Mouse (Mus musculus): ENCODE data around the gene Cep57. TPM values are rescaled to one million over a fixed set of nuclear protein-coding genes. Genes with fewer than 3 reads are reported as not detected.

The Cep57 gene
- total RNA-seq (2023), result 58.2 TPM

DNA sequence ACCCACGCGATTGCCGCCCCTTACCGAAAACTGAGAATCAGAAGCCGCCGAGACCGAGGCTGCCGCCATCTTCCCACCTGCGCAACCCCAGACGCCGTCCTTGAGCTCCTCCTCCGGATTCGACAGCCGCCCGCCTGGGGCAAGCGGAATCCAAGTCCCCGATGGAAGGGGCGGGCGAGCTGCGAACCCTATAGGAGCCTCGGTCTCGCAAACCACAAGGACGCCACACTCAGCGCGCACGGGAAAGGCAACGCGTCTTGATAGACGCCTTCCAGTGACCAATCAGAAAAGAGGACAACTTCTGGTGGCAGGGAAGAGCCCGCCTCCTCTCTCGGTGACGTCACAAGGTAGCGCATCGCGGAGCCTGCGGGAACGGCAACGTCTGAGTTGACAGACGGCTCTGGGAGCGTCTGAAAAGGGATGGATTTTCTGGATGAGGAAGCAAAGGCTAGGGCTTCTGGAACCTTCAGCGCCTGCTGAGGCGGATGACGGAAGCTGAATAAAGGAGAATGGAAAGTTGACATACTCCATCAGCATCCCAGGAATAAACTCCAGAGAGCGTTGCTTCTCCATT is at the start of gene Cep57:
Gene Cep57 (minus strand): TSS at position 276 of the 574 bp plus-strand sequence.

DNA sequence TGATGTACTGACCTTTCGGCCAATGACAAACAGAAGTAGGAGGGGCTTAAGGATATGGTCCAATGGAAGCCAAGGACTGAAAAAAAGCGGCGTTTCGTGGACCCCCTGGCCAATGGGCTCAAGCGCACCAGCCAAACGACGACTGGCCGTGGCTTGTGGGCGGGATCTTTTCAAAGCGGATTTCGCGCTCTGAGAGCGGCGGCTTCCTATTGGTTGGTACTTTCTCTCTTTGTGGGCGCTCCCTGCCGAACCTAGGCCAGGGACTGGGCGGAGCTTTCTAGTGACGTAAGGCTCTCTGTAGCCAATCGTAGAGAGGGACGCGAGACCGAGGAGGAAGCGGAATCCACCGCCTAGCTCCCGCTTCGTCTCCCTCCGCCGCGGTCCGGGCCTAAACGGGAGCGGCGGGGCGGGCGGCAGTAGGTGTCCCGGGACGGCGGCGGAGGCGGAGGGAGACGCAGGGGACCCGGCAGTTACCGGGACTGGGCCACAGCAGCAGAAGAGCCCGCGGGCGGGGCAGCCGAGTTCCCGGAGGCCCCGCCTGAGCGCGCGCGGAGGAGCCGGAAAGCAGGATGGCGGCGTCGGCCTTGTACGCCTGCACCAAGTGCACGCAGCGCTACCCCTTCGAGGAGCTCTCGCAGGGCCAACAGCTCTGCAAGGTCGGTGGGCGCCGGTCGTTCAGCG is 639 bp upstream of the Cep57 start, which contains the start of gene Fam76b:
Gene Fam76b (plus strand): TSS at position 311 of the 681 bp plus-strand sequence.

Other genes with a start within 250 kb of the Cep57 start
- 45.9 TPM for gene Mtmr2, start 78.7 kb downstream of the Cep57 start, total RNA-seq (2023)
- 57.4 TPM for gene Fam76b, start 609 bp upstream of the Cep57 start, total RNA-seq (2023)

All from CD8-positive naive resting alpha-beta T cell, adult 57 days (primary cell).